Mouse (Mus musculus): Measurements from ENCODE around the gene Naa80.

DNA sequence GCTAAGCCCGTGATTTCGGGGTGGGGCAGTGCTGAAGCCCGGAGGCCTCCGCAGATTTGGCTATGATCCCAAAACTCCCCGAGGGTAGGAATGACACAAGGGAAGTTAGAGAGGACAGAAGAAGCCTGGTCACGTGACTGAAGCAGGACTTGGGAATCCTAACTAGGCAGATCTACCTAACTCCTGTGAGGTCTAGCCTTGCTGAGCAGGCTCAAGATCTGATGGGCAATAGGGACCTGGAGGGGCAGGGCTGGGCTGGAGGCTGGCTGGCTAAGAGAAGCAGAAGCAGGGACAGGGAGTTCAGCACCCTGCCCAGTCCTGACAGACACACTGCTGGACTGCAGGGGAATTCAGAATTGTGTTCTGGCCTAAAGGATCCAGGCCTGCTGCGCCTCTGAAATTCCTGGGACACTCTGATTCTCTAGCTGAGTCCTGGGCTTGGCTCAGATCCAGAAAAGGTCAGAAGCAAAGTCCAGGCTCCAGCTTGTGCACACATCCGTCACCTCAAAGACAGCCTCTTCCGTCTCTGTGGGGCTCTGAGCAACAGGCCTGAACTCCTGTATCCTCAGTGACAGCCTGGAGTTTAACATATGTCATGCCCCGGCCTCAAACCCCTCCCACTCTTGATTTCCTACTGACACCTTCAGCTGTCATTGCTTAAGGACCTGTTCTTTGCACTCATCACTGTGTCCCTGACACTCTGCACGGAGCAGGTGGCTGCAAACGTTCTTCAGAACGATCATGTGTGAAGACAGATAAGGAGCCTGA is 40.3 kb downstream of the Naa80 start:
- TF ChIP-seq CTCF (IDR thresholded peaks at IDR 0.05; ENCODE audit: low read depth) (peak; percentile 9; the same call in 1 of the 2 replicates), EP300 (IDR thresholded peaks at IDR 0.05; ENCODE audit: low read depth) (peak; percentile 100)

All from heart, postnatal 0 days (tissue).